Comparison of ENCODE assay signal across 16 mouse cellular contexts in the genomic region with DNA sequence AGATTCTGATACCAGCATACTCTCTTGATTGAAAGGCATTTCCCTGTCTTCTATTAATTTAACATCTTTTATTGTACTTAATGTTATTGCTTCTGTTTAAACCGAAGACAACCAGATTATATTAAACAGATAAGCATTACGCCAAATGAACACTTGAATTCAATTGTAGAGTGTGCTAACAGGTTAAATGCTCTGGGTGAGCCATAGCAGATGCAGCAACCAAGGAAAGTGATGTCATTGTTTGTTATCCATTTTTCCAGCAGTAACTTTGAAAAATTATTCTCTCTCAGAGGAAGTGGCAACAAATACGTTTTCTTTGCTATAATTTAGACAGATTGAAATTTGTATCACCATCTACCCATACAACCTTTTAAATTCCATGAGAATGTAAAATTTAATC. TPM values are rescaled to one million over a fixed set of nuclear protein-coding genes. Genes with fewer than 3 reads are reported as not detected.
A peak's percentile ranks its signal among the peaks of the same experiment; 100 is the strongest.
DNase-seq lines count a peak whose midpoint lies in the region; ATAC-seq and TF ChIP-seq lines count a peak whose summit lies in the region.
"Had no signal": no experiment of that assay in that cellular context is flagged by ENCODE, and none has a peak within 500 bp of the region (broad histone marks: within the 10 kb centered on the region; RNA-seq: fewer than 3 reads in every experiment).

No protein-coding gene starts in this region.

- H3K27me3 ChIP-seq in forebrain, embryonic 16.5 days (replicated peaks; ENCODE audit: control insufficient read depth, insufficient read depth, low read length) = no peaks in the 10 kb centered on the region
- no peaks in the 10 kb centered on the region for H3K27me3 ChIP-seq in midbrain, embryonic 12.5 days
- no peaks in the 10 kb centered on the region for H3K27me3 ChIP-seq in neural tube, embryonic 15.5 days (replicated peaks)
- H3K27me3 ChIP-seq: embryonic facial prominence, embryonic 12.5 days; intestine, embryonic 15.5 days; liver, embryonic 12.5 days; stomach, embryonic 15.5 days had no signal

- no peaks in the 10 kb centered on the region for H3K9me3 ChIP-seq in forebrain, embryonic 16.5 days (ENCODE audit: control insufficient read depth, low read length)
- no peaks in the 10 kb centered on the region for H3K9me3 ChIP-seq in midbrain, embryonic 12.5 days
- H3K9me3 ChIP-seq in neural tube, embryonic 15.5 days (replicated peaks) = no peaks in the 10 kb centered on the region
- H3K9me3 ChIP-seq: embryonic facial prominence, embryonic 12.5 days; intestine, embryonic 15.5 days; limb, embryonic 10.5 days; liver, embryonic 12.5 days; stomach, embryonic 15.5 days had no signal

- intact Hi-C loops in left cerebral cortex, adult 2 months (cut with DNase I) = loop anchor here (5.0 to 10.0 kb wide), 3 partner anchors 75 to 433 kb away; a partner anchor contains a TSS
- intact Hi-C loops in left cerebral cortex, postnatal 25 days (cut with DNase I) = loop anchor here (5.0 to 10.0 kb wide), 2 partner anchors 80 to 433 kb away; a partner anchor contains a TSS

- DNase-seq in left cerebral cortex, adult 2 months (ENCODE audit: extremely low spot score in 1 of 2, low spot score in 2 of 2) = no peak
- no peak for DNase-seq in left cerebral cortex, postnatal 25 days (ENCODE audit: low spot score in 2 of 2)
- DNase-seq in yolk sac, embryonic 10.5 days (ENCODE audit: low spot score) = no peak
- DNase-seq in adrenal gland, postnatal 4 days (ENCODE audit: low spot score in 2 of 2) = no peak
- DNase-seq: lung, embryonic 14.5 days; right cerebral cortex, adult 18-20 months; spleen, adult 18-20 months had no signal

- WGBS in forebrain, embryonic 16.5 days = 49% methylated on average over 3 of the region's 3 CpGs
- WGBS in midbrain, embryonic 12.5 days = 73% methylated on average over 3 of the region's 3 CpGs
- WGBS in neural tube, embryonic 15.5 days = 54% methylated on average over 3 of the region's 3 CpGs

- ATAC-seq in forebrain, embryonic 16.5 days = no peak
- ATAC-seq in midbrain, embryonic 12.5 days (ENCODE audit: low FRiP score, low read depth) = no peak
- ATAC-seq in neural tube, embryonic 15.5 days (ENCODE audit: low FRiP score) = no peak
- ATAC-seq: intestine, embryonic 15.5 days; liver, embryonic 12.5 days had no signal

- H3K4me3 ChIP-seq in left cerebral cortex, adult 2 months = peak overlapping the region; percentile 63
- peak overlapping the region; percentile 50 for H3K4me3 ChIP-seq in forebrain, embryonic 16.5 days (replicated peaks; ENCODE audit: low read length)
- H3K4me3 ChIP-seq in midbrain, embryonic 12.5 days = peak overlapping the region; percentile 37
- peak overlapping the region; percentile 50 for H3K4me3 ChIP-seq in neural tube, embryonic 15.5 days (replicated peaks)
- H3K4me3 ChIP-seq: embryonic facial prominence, embryonic 12.5 days; intestine, embryonic 15.5 days; limb, embryonic 10.5 days; liver, embryonic 12.5 days; stomach, embryonic 15.5 days had no signal

- no peak for TF ChIP-seq CTCF in left cerebral cortex, adult 2 months (IDR thresholded peaks at IDR 0.05)

- H3K27ac ChIP-seq in left cerebral cortex, adult 2 months = peak overlapping the region; percentile 96
- H3K27ac ChIP-seq in forebrain, embryonic 16.5 days (ENCODE audit: low read length) = peak overlapping the region; percentile 61
- no peak overlapping the region for H3K27ac ChIP-seq in midbrain, embryonic 12.5 days (replicated peaks)
- no peak overlapping the region for H3K27ac ChIP-seq in neural tube, embryonic 15.5 days (replicated peaks)
- H3K27ac ChIP-seq: embryonic facial prominence, embryonic 12.5 days; intestine, embryonic 15.5 days; limb, embryonic 10.5 days; liver, embryonic 12.5 days; stomach, embryonic 15.5 days had no signal

- H3K9ac ChIP-seq in forebrain, embryonic 16.5 days (replicated peaks; ENCODE audit: low read depth, low read length) = peak overlapping the region; percentile 51; the same call in 1 of the 2 replicates
- H3K9ac ChIP-seq in midbrain, embryonic 12.5 days (replicated peaks) = no peak overlapping the region
- H3K9ac ChIP-seq in neural tube, embryonic 15.5 days (replicated peaks) = peak overlapping the region; percentile 32; the same call in 1 of the 2 replicates
- H3K9ac ChIP-seq: embryonic facial prominence, embryonic 12.5 days; intestine, embryonic 15.5 days; liver, embryonic 12.5 days; lung, embryonic 14.5 days; stomach, embryonic 15.5 days had no signal

- no peaks in the 10 kb centered on the region for H3K36me3 ChIP-seq in forebrain, embryonic 16.5 days (ENCODE audit: control insufficient read depth, insufficient read depth)
- H3K36me3 ChIP-seq in midbrain, embryonic 12.5 days = no peaks in the 10 kb centered on the region
- H3K36me3 ChIP-seq in neural tube, embryonic 15.5 days = no peaks in the 10 kb centered on the region
- H3K36me3 ChIP-seq: embryonic facial prominence, embryonic 12.5 days; intestine, embryonic 15.5 days; limb, embryonic 10.5 days; liver, embryonic 12.5 days; stomach, embryonic 15.5 days had no signal

- H3K4me1 ChIP-seq in forebrain, embryonic 16.5 days (replicated peaks; ENCODE audit: control insufficient read depth, insufficient read depth, low read length) = peaks cover 8% of the 10 kb centered on the region
- H3K4me1 ChIP-seq in midbrain, embryonic 12.5 days = peaks cover 14% of the 10 kb centered on the region
- peaks cover 14% of the 10 kb centered on the region for H3K4me1 ChIP-seq in neural tube, embryonic 15.5 days
- H3K4me1 ChIP-seq: embryonic facial prominence, embryonic 12.5 days; intestine, embryonic 15.5 days; liver, embryonic 12.5 days; stomach, embryonic 15.5 days had no signal

- peak overlapping the region; percentile 53 for H3K4me2 ChIP-seq in forebrain, embryonic 16.5 days (ENCODE audit: low read length)
- peak overlapping the region; percentile 46 for H3K4me2 ChIP-seq in midbrain, embryonic 12.5 days (replicated peaks)
- H3K4me2 ChIP-seq in neural tube, embryonic 15.5 days = peak overlapping the region; percentile 59
- H3K4me2 ChIP-seq: embryonic facial prominence, embryonic 12.5 days; heart, embryonic 11.5 days; intestine, embryonic 15.5 days; liver, embryonic 12.5 days; lung, embryonic 14.5 days; stomach, embryonic 15.5 days had no signal

RNA-seq across cellular contexts. Expression of a gene that starts 2.9 kb away (rescaled TPM):
- 100 to 1,000 TPM; 934 to 993 TPM for total RNA-seq in left cerebral cortex, adult 2 months (2021)
- total RNA-seq in left cerebral cortex, postnatal 25 days (2021) = 1,000 to 10,000 TPM; 1,139 to 1,241 TPM
- 739 and 853 TPM in 2 replicates for polyA plus RNA-seq in forebrain, embryonic 16.5 days (2015; fragmentation: Nextera tagmentation; extraction: Ambion mirVana)
- 210 and 249 TPM in 2 replicates for polyA plus RNA-seq in midbrain, embryonic 12.5 days (2016; fragmentation: Nextera tagmentation; extraction: Ambion mirVana)
- polyA plus RNA-seq in neural tube, embryonic 15.5 days (2015; fragmentation: Nextera tagmentation; extraction: Ambion mirVana) = 411 and 481 TPM in 2 replicates
- 1 to 10 TPM; 8.4 to 9.0 TPM for total RNA-seq in adrenal gland, postnatal 4 days (2021)

Comparison
In these comparisons a context has a peak if more than half of its experiments do, and no peak if none do; other contexts are left out.
1. H3K27ac ChIP-seq: peak in left cerebral cortex, adult 2 months (single experiment) and forebrain, embryonic 16.5 days (single experiment); none in midbrain, embryonic 12.5 days (single experiment) and neural tube, embryonic 15.5 days (single experiment).
2. RNA of a gene that starts 2.9 kb away (total RNA-seq): 1,139 to 1,241 TPM in left cerebral cortex, postnatal 25 days and 934 to 993 TPM in left cerebral cortex, adult 2 months; 8.4 to 9.0 TPM in adrenal gland, postnatal 4 days; every median in the first group is over 10 times any median in the second.
3. Peak in every context shown above with its lines, with median percentiles within 50 percentile points of each other: H3K4me3 ChIP-seq and H3K4me2 ChIP-seq.